Mouse (Mus musculus) stomach, postnatal 0 days (tissue): ENCODE data around the gene Sec23ip.

Source experiments
- CTCF ChIP-seq: IDR thresholded peaks from 2 replicates; pipeline ENCODE4 v1.5.1; 2016; ENCODE audit warnings: antibody characterized with exemption, low read depth, mild to moderate bottlenecking, moderate library complexity
- EP300 ChIP-seq: optimal IDR thresholded peaks from 2 replicates; pipeline ENCODE3; 2016; ENCODE audit warnings: antibody characterized with exemption

GRCm38 (mm10) chr7:128746151-128746550, 1.4 kb downstream of the Sec23ip start:
- TF ChIP-seq EP300 (no peak), CTCF (no peak)
